Mouse (Mus musculus): ENCODE results near the gene Arsg. TPM values are rescaled to one million over a fixed set of nuclear protein-coding genes. Genes with fewer than 3 reads are reported as not detected.

Arsg gene
- polyA plus RNA-seq, 1 experiment from 2014 or later: 2.3 TPM

DNA sequence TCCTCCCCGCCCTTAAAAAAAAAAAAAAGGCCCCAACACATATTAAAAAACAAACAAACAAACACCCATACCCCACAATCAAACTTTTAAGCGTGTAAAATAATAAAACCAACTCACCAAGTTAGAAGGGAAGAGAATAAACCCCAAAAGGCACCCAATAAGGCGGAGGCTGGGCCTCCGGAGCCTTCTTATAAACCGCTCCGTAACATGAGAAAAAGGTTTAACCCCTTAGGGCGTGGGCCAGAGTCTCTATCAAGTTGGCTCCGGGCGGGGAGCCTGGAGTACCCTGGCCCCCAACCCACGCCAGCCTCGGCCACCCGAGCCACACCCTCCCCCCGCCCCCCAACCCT lies 378 bp upstream of the Arsg start:
- ATAC-seq (ENCODE audit: insufficient read depth, low FRiP score, low TSS enrichment): peak; percentile 40

DNA sequence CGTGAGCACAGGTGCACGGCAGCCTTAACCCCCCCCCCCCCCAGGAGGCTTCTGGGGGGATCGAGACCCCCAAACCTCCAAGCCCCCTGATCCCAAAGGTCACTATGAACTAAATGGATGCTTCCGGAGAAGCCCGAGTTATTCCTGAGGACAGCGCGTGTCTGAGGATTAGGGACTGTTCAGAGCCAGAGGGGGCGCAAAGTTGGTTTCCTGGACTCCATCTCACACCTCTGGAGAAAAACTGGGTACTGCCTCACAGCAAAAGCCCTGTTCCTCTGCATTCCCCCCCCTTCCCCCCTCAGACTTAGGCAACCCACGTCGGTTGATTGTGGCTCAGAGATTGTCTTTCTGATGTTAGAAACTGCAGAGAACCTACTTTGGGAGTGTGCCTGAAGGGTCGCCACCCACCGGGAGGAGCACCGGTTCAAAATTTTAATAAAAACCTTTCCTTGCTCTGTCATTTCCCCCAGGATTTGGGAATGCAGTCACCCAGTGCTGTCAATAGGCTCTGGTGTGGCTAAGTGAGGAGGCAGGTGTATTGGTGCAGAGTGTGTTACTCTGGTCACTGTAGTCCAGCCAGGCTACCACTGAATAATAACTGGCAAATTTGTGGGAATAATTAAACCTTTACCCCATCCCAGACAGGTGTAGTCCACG lies 1.0 kb downstream of the Arsg start:
- peak overlapping the region; percentile 92 for H3K27ac ChIP-seq (ENCODE audit: low read depth, low read length)
- H3K4me3 ChIP-seq (ENCODE audit: low read depth, low read length): peak overlapping the region; percentile 77
- peak overlapping the region; percentile 84 for H3K4me2 ChIP-seq (ENCODE audit: low read depth)
- ATAC-seq (ENCODE audit: insufficient read depth, low FRiP score, low TSS enrichment) (peak; percentile 24), DNase-seq (ENCODE audit: low spot score) (no peak)
- peaks cover 12% of the 10 kb centered on the region; the same call in 1 of the 2 replicates for H3K4me1 ChIP-seq (ENCODE audit: control insufficient read depth, insufficient read depth, low read length)
- no peaks in the 10 kb centered on the region for H3K36me3 ChIP-seq (ENCODE audit: control insufficient read depth, insufficient read depth, low read length)
- WGBS: 12% methylated on average over 14 of the region's 14 CpGs
- H3K9ac ChIP-seq (ENCODE audit: low read length): peak overlapping the region; percentile 94
- H3K27me3 ChIP-seq (ENCODE audit: control insufficient read depth, insufficient read depth, low read length): no peaks in the 10 kb centered on the region
- H3K9me3 ChIP-seq (ENCODE audit: control insufficient read depth, low read length): no peaks in the 10 kb centered on the region

More for the DNA sequence above, 378 bp upstream of the Arsg start:
- peak overlapping the region; percentile 77 for H3K4me3 ChIP-seq (ENCODE audit: low read depth, low read length)
- no peak for DNase-seq (ENCODE audit: low spot score)
- H3K4me1 ChIP-seq (ENCODE audit: control insufficient read depth, insufficient read depth, low read length): peaks cover 12% of the 10 kb centered on the region; the same call in 1 of the 2 replicates
- H3K9ac ChIP-seq (ENCODE audit: low read length): peak overlapping the region; percentile 94
- peak overlapping the region; percentile 84 for H3K4me2 ChIP-seq (ENCODE audit: low read depth)
- no peaks in the 10 kb centered on the region for H3K9me3 ChIP-seq (ENCODE audit: control insufficient read depth, low read length)
- 0% methylated on average over 10 of the region's 13 CpGs for WGBS
- H3K27me3 ChIP-seq (ENCODE audit: control insufficient read depth, insufficient read depth, low read length): no peaks in the 10 kb centered on the region
- no peaks in the 10 kb centered on the region for H3K36me3 ChIP-seq (ENCODE audit: control insufficient read depth, insufficient read depth, low read length)
- peak overlapping the region; percentile 92 for H3K27ac ChIP-seq (ENCODE audit: low read depth, low read length)

DNA sequence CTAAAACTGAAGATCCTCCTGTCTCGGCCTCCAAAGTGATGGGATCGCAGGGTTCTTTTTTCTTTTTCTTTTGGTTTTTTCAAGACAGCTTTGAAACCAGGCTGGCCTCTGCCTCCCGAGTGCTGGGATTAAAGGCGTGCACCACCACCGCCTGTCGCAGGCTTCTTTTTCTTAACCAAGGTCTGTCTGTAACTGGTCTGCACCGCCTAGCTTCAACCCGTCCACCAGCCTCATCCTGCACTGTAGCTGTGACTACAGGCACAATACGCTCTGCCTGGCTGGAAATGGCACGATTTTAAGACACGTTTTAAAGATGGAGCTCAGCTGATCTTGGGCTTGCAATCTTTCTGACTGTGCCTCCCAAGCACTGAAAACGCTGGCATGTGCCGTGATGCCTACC lies 1.7 kb downstream of the Arsg start:
- ATAC-seq (ENCODE audit: insufficient read depth, low FRiP score, low TSS enrichment) (no peak), DNase-seq (ENCODE audit: low spot score) (no peak)
- Histone ChIP-seq H3K4me1 (ENCODE audit: control insufficient read depth, insufficient read depth, low read length) (peaks cover 12% of the 10 kb centered on the region; the same call in 1 of the 2 replicates), H3K9me3 (ENCODE audit: control insufficient read depth, low read length) (no peaks in the 10 kb centered on the region), H3K27ac (ENCODE audit: low read depth, low read length) (no peak overlapping the region), H3K27me3 (ENCODE audit: control insufficient read depth, insufficient read depth, low read length) (no peaks in the 10 kb centered on the region), H3K36me3 (ENCODE audit: control insufficient read depth, insufficient read depth, low read length) (no peaks in the 10 kb centered on the region), H3K9ac (ENCODE audit: low read length) (no peak overlapping the region), H3K4me3 (ENCODE audit: low read depth, low read length) (no peak overlapping the region), H3K4me2 (ENCODE audit: low read depth) (no peak overlapping the region)
- 86% methylated on average over 13 of the region's 13 CpGs for WGBS

- WGBS: 75% methylated on average over 4 of the region's 4 CpGs
- DNase-seq (ENCODE audit: low spot score): no peak
- Histone ChIP-seq H3K9me3 (ENCODE audit: control insufficient read depth, low read length) (no peaks in the 10 kb centered on the region), H3K27ac (ENCODE audit: low read depth, low read length) (peak overlapping the region; percentile 58), H3K9ac (ENCODE audit: low read length) (no peak overlapping the region), H3K27me3 (ENCODE audit: control insufficient read depth, insufficient read depth, low read length) (no peaks in the 10 kb centered on the region), H3K4me3 (ENCODE audit: low read depth, low read length) (no peak overlapping the region), H3K36me3 (ENCODE audit: control insufficient read depth, insufficient read depth, low read length) (no peaks in the 10 kb centered on the region), H3K4me2 (ENCODE audit: low read depth) (no peak overlapping the region), H3K4me1 (ENCODE audit: control insufficient read depth, insufficient read depth, low read length) (peaks cover 12% of the 10 kb centered on the region; the same call in 1 of the 2 replicates)
- no peak for ATAC-seq (ENCODE audit: insufficient read depth, low FRiP score, low TSS enrichment)
Observed at GRCm38 (mm10) chr11:109475717-109476116, 2.5 kb downstream of the Arsg start.

DNA sequence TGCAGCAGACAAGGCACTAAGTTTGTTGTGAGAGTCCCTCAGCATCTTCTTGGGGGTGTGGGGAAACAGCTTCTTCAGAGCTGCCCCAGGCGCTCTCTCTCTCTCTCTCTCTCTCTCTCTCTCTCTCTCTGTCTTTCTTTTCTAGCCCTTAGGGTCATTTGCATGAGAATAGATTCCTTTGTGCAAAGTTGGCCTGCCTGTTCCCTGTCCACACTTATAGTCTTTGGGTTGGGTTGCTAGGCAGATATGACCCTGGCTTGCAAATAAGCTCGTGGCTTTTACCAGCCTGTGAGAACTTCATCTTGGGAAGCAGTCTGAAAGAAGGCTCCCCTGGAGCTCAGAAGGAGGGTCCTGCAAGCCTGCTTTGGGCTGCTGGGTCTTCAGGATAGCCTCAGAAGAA lies 3.1 kb downstream of the Arsg start:
- Histone ChIP-seq H3K4me2 (ENCODE audit: low read depth) (no peak overlapping the region), H3K9ac (ENCODE audit: low read length) (no peak overlapping the region), H3K4me3 (ENCODE audit: low read depth, low read length) (no peak overlapping the region), H3K27me3 (ENCODE audit: control insufficient read depth, insufficient read depth, low read length) (no peaks in the 10 kb centered on the region), H3K4me1 (ENCODE audit: control insufficient read depth, insufficient read depth, low read length) (peaks cover 12% of the 10 kb centered on the region; the same call in 1 of the 2 replicates), H3K27ac (ENCODE audit: low read depth, low read length) (peak overlapping the region; percentile 58), H3K36me3 (ENCODE audit: control insufficient read depth, insufficient read depth, low read length) (no peaks in the 10 kb centered on the region), H3K9me3 (ENCODE audit: control insufficient read depth, low read length) (no peaks in the 10 kb centered on the region)
- ATAC-seq (ENCODE audit: insufficient read depth, low FRiP score, low TSS enrichment) (0 out of 2 replicates have a peak, but pooled peaks have one; percentile 32), DNase-seq (ENCODE audit: low spot score) (peak; percentile 34)
- WGBS: 32% methylated on average over 2 of the region's 2 CpGs

- Histone ChIP-seq H3K4me2 (ENCODE audit: low read depth) (no peak overlapping the region), H3K27me3 (ENCODE audit: control insufficient read depth, insufficient read depth, low read length) (no peaks in the 10 kb centered on the region), H3K36me3 (ENCODE audit: control insufficient read depth, insufficient read depth, low read length) (no peaks in the 10 kb centered on the region), H3K4me1 (ENCODE audit: control insufficient read depth, insufficient read depth, low read length) (peaks cover 12% of the 10 kb centered on the region; the same call in 1 of the 2 replicates), H3K27ac (ENCODE audit: low read depth, low read length) (peak overlapping the region; percentile 51; the same call in 1 of the 2 replicates), H3K9ac (ENCODE audit: low read length) (no peak overlapping the region), H3K4me3 (ENCODE audit: low read depth, low read length) (no peak overlapping the region), H3K9me3 (ENCODE audit: control insufficient read depth, low read length) (no peaks in the 10 kb centered on the region)
- 40% methylated on average over 6 of the region's 6 CpGs for WGBS
- ATAC-seq (ENCODE audit: insufficient read depth, low FRiP score, low TSS enrichment): no peak
- no peak for DNase-seq (ENCODE audit: low spot score)
Observed at GRCm38 (mm10) chr11:109476653-109477052, 3.5 kb downstream of the Arsg start.

GRCm38 (mm10) chr11:109477606-109478380 lies 4.6 kb downstream of the Arsg start:
- no peak for DNase-seq (ENCODE audit: low spot score)
- H3K27ac ChIP-seq (ENCODE audit: low read depth, low read length): no peak overlapping the region
- WGBS: 57% methylated on average over 16 of the region's 16 CpGs
- no peaks in the 10 kb centered on the region for H3K9me3 ChIP-seq (ENCODE audit: control insufficient read depth, low read length)
- no peak overlapping the region for H3K4me2 ChIP-seq (ENCODE audit: low read depth)
- peaks cover 9% of the 10 kb centered on the region; the same call in 1 of the 2 replicates for H3K4me1 ChIP-seq (ENCODE audit: control insufficient read depth, insufficient read depth, low read length)
- no peak overlapping the region for H3K4me3 ChIP-seq (ENCODE audit: low read depth, low read length)
- no peaks in the 10 kb centered on the region for H3K27me3 ChIP-seq (ENCODE audit: control insufficient read depth, insufficient read depth, low read length)
- ATAC-seq (ENCODE audit: insufficient read depth, low FRiP score, low TSS enrichment): no peak
- H3K36me3 ChIP-seq (ENCODE audit: control insufficient read depth, insufficient read depth, low read length): no peaks in the 10 kb centered on the region
- no peak overlapping the region for H3K9ac ChIP-seq (ENCODE audit: low read length)

DNA sequence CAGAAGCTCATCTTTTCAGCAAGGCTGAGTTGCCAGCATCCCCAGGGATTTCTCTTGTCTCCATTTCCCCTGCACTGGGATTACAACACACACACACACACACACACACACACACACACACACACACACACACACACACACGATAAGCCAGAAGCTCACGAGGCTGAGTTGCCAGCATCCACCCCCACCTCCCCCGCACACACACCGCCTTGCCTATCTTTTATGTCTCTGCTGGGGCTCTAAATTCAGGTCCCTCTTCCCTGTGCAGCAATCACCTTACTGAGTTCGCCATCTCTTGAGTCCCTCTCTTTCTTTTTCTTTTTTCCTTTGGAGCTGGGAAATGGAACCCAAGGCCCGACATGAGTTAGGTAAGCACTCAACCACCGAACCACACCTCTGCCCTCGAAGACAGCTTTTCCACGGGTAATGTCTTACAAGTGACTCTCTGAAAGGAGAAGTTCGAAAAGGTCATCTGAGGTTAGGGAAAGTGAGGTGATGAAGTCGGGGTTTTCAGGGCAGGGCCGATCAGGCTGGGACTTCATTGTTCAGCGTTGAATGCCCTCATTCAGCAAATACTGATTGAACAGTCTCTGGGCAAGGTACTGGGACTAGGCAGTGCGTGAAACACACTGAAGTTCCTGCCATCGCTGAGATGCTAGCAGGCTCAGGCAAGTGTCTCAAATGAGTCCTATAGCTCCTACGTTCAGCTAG lies 6.6 kb downstream of the Arsg start:
- no peak overlapping the region for H3K4me2 ChIP-seq (ENCODE audit: low read depth)
- H3K27ac ChIP-seq (ENCODE audit: low read depth, low read length): no peak overlapping the region
- H3K4me1 ChIP-seq (ENCODE audit: control insufficient read depth, insufficient read depth, low read length): peaks cover 7% of the 10 kb centered on the region; the same call in 1 of the 2 replicates
- 59% methylated on average over 16 of the region's 16 CpGs for WGBS
- H3K9ac ChIP-seq (ENCODE audit: low read length): no peak overlapping the region
- H3K27me3 ChIP-seq (ENCODE audit: control insufficient read depth, insufficient read depth, low read length): no peaks in the 10 kb centered on the region
- H3K4me3 ChIP-seq (ENCODE audit: low read depth, low read length): no peak overlapping the region
- ATAC-seq (ENCODE audit: insufficient read depth, low FRiP score, low TSS enrichment) (no peak), DNase-seq (ENCODE audit: low spot score) (no peak)
- H3K36me3 ChIP-seq (ENCODE audit: control insufficient read depth, insufficient read depth, low read length): no peaks in the 10 kb centered on the region
- H3K9me3 ChIP-seq (ENCODE audit: control insufficient read depth, low read length): no peaks in the 10 kb centered on the region
